Comparison of ENCODE assay signal across 8 mouse cellular contexts in the genomic region with DNA sequence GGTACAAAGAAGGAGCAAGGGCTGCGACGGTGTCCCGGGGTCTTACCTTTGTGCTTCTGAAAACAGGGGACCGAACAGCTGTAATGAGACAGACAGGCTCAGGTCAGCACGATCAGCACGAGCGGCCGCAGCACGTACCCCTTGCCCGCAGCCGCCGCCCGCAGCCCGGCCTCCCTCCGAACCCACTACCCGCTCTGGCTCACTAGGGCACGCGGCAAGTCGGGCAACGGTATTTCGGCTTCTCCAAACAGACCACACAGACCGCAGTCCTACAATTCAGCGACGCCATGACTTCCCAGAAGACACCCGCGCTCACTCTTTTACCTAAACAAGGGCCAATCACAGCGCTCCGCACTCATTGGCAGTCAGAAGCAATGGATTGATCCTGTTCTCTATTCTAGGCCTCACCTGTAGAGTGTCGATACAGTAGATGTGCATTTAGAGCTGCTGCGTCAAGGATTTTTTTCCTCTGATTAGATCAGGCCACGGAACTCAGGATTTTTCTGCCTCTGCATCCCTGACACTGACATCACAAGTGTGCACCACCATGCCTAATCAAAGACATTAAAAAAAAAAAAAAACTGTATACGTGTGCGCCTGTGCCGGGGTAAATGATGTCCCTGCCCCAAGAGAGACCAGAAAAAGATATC. TPM values are rescaled to one million over a fixed set of nuclear protein-coding genes. Genes with fewer than 3 reads are reported as not detected.
A peak's percentile ranks its signal among the peaks of the same experiment; 100 is the strongest.
DNase-seq lines count a peak whose midpoint lies in the region; ATAC-seq and TF ChIP-seq lines count a peak whose summit lies in the region.

Znhit3 (minus strand) TSS at position 314 of the 650 bp plus-strand sequence.

- WGBS in forebrain, embryonic 14.5 days: 3% methylated on average over 34 of the region's 34 CpGs
- 3% methylated on average over 34 of the region's 34 CpGs for WGBS in neural tube, embryonic 15.5 days

- no peak within 1 kb of the TSS for H3K27ac ChIP-seq in ES-Bruce4 (ENCODE audit: insufficient read depth, low read length)
- no peak within 1 kb of the TSS for H3K27ac ChIP-seq in forebrain, embryonic 14.5 days (ENCODE audit: low read depth, low read length)
- peak within 1 kb of the TSS; percentile 49 for H3K27ac ChIP-seq in neural tube, embryonic 15.5 days (replicated peaks)

- peaks cover 24% of the 10 kb centered on the region for H3K36me3 ChIP-seq in ES-Bruce4 (ENCODE audit: control insufficient read depth, insufficient read depth, low read length, poor library complexity, severe bottlenecking)
- H3K36me3 ChIP-seq in forebrain, embryonic 14.5 days (ENCODE audit: control insufficient read depth, insufficient read depth, low read length): peaks cover 19% of the 10 kb centered on the region
- H3K36me3 ChIP-seq in neural tube, embryonic 15.5 days: peaks cover 25% of the 10 kb centered on the region

- DNase-seq in forebrain, embryonic 14.5 days (ENCODE audit: low spot score): peak; percentile 98
- DNase-seq in heart, postnatal 14 days: peak; percentile 76 to 87
- DNase-seq in layer of hippocampus, adult 11-12 months (ENCODE audit: low spot score): peak; percentile 93
- peak; percentile 81 to 87 for DNase-seq in lung, adult 18-20 months
- peak; percentile 89 for DNase-seq in testis, postnatal 14 days (ENCODE audit: low spot score)

- H3K9me3 ChIP-seq in ES-Bruce4 (replicated peaks; ENCODE audit: control insufficient read depth, insufficient read depth, low read length, poor library complexity, severe bottlenecking): no peaks in the 10 kb centered on the region
- no peaks in the 10 kb centered on the region for H3K9me3 ChIP-seq in forebrain, embryonic 14.5 days (replicated peaks; ENCODE audit: control insufficient read depth, low read length)
- H3K9me3 ChIP-seq in neural tube, embryonic 15.5 days (replicated peaks): no peaks in the 10 kb centered on the region

- H3K4me2 ChIP-seq in forebrain, embryonic 14.5 days (ENCODE audit: low read length): peak within 1 kb of the TSS; percentile 78
- H3K4me2 ChIP-seq in neural tube, embryonic 15.5 days: peak within 1 kb of the TSS; percentile 76

- no peak for TF ChIP-seq POLR2A in ES-Bruce4 (IDR thresholded peaks at IDR 0.05; ENCODE audit: insufficient read depth, low read length)

- H3K4me1 ChIP-seq in ES-Bruce4 (ENCODE audit: control insufficient read depth, insufficient read depth, low read length): no peaks in the 10 kb centered on the region
- H3K4me1 ChIP-seq in forebrain, embryonic 14.5 days (ENCODE audit: control insufficient read depth, insufficient read depth, low read length): peaks cover 5% of the 10 kb centered on the region; the same call in 1 of the 2 replicates
- H3K4me1 ChIP-seq in neural tube, embryonic 15.5 days: peaks cover 31% of the 10 kb centered on the region

- no peak for TF ChIP-seq EP300 in ES-Bruce4 (IDR thresholded peaks at IDR 0.05; ENCODE audit: insufficient read depth, low read depth, low read length)

- no peak for TF ChIP-seq CTCF in ES-Bruce4 (IDR thresholded peaks at IDR 0.05; ENCODE audit: low read depth, low read length)

- peak; percentile 88 for ATAC-seq in cerebellum, adult (ENCODE audit: insufficient number of reproducible peaks, low FRiP score, low TSS enrichment)
- ATAC-seq in forebrain, embryonic 14.5 days: peak; percentile 92
- ATAC-seq in neural tube, embryonic 15.5 days (ENCODE audit: low FRiP score): peak; percentile 92

- H3K9ac ChIP-seq in ES-Bruce4 (ENCODE audit: low read depth, poor library complexity, severe bottlenecking): peak within 1 kb of the TSS; percentile 61
- peak within 1 kb of the TSS; percentile 78 for H3K9ac ChIP-seq in forebrain, embryonic 14.5 days (ENCODE audit: low read length)
- peak within 1 kb of the TSS; percentile 81 for H3K9ac ChIP-seq in neural tube, embryonic 15.5 days (replicated peaks)

- H3K27me3 ChIP-seq in ES-Bruce4 (ENCODE audit: control insufficient read depth, insufficient read depth, low read length, poor library complexity, severe bottlenecking): no peaks in the 10 kb centered on the region
- H3K27me3 ChIP-seq in forebrain, embryonic 14.5 days (replicated peaks; ENCODE audit: control insufficient read depth, insufficient read depth, low read length): no peaks in the 10 kb centered on the region
- H3K27me3 ChIP-seq in neural tube, embryonic 15.5 days (replicated peaks): no peaks in the 10 kb centered on the region

- intact Hi-C loops in heart, postnatal 14 days (cut with DNase I): no loop called here

- peak within 1 kb of the TSS; percentile 90 for H3K4me3 ChIP-seq in ES-Bruce4 (ENCODE audit: low read depth, low read length)
- H3K4me3 ChIP-seq in forebrain, embryonic 14.5 days (ENCODE audit: low read depth, low read length): peak within 1 kb of the TSS; percentile 92
- peak within 1 kb of the TSS; percentile 92 for H3K4me3 ChIP-seq in neural tube, embryonic 15.5 days (replicated peaks)

RNA-seq across cellular contexts. Expression of gene Znhit3, which starts in this region (rescaled TPM):
- 37.0 and 39.6 TPM in 2 replicates for polyA plus RNA-seq in ES-Bruce4 (2011; ENCODE audit: insufficient read depth, insufficient read length, low read depth, missing spikeins)
- polyA plus RNA-seq in forebrain, embryonic 14.5 days (2014; fragmentation: Nextera tagmentation; extraction: Ambion mirVana): 70.7 and 78.3 TPM in 2 replicates
- 1 to 10 TPM; 8.5 to 8.6 TPM for total RNA-seq in heart, postnatal 14 days (2021)
- 70.7 and 81.3 TPM in 2 replicates for polyA plus RNA-seq in neural tube, embryonic 15.5 days (2015; fragmentation: Nextera tagmentation; extraction: Ambion mirVana)
